Mouse (Mus musculus): ENCODE measurements around the gene Hic1. TPM values are rescaled to one million over a fixed set of nuclear protein-coding genes. Genes with fewer than 3 reads are reported as not detected.

Hic1 gene
- total RNA-seq, 1 experiment, result 2.1 TPM

DNA sequence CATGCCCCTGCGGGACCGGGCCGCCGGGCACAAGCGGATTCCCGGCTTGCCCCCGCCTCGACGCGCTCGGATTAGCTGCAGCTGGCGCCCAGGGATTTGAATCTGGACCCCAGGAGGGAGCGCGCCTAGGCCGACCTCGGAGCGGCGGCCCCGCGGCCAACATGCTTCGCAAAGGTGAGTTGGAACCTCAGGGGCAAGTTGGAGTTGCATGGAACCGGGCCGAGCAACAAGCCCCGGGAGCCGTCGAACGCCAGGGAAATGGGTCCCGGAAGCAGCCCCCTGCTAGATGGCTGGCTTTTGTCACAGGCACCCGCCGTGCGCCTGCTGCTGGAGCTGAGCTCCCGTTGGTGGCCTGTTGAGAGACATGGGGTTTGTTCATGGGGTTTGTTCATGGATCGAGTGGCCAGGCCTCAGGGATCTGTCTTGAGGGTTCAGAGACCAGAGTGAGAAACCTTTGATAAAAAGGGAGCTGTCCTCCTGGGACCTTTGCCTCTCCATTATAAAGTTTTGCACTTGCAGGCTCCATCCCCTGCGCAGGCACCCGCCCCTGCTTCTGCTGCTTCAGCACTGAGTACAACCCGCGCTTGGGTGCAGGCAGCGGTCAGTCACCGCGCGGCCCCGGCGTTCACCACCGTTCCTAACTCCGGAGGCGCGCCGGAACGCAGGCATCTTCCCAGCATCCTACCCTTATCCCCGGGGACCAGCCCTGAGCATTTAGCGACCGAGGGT is 25.0 kb upstream of the Hic1 start:
- H3K27ac ChIP-seq (ENCODE audit: insufficient read depth, low read depth, low read length, poor library complexity, severe bottlenecking), result no peak overlapping the region
- TF ChIP-seq ZNF384 (IDR thresholded peaks at IDR 0.05; ENCODE audit: low read depth, low read length) (no peak), MAFK (IDR thresholded peaks at IDR 0.05; ENCODE audit: insufficient read depth, low read depth, low read length) (no peak), CHD2 (IDR thresholded peaks at IDR 0.05; ENCODE audit: low read depth, low read length) (no peak), ZC3H11A (IDR thresholded peaks at IDR 0.05; ENCODE audit: borderline replicate concordance, low read depth, low read length) (no peak), HCFC1 (IDR thresholded peaks at IDR 0.05; ENCODE audit: borderline replicate concordance, insufficient read depth, low read length) (no peak)
- DNase-seq (ENCODE audit: low read depth, low spot score), result no peak

DNA sequence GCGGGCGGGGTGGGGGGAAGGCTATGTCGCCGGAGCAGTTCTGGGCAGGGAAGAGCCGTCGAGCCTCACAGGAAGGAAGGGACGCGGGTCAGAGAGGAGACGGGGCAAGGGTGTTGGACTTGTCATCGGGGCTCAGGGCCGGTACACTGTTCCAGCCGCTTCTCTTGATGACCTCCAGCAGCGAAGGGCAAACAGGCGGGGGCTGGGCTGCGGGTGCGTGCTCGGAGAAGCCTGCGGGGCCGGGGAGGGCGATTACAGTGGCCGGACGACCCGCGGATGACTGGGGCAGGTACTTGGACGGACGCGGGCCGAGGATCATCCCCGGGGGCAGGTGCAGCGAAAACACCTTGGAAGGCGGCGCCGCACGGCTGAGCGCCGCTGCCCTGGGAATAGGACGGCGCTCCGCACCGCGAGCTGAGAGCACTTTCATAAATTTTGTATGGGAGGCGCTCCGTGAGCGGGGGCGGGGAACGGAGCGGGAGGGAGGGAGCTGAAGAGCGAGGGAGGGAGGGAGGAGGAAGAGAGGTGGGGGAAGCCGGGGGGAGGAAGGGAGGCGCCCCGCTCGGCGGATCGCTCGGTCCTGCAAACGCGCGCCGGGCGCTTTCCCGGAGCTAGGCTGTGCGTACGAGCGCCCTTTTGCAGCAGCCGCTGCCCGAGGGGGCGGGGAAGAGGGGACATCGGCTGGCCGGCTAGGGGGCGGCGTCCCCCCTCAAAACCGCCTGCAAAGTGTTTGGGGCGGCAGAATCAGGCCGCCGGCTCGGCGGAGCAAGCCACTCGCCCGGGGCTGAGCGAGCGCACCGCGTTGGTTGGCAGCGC is 24.1 kb upstream of the Hic1 start, which contains the start of gene Rtn4rl1:
Gene Rtn4rl1 (plus strand): TSS at position 528 of the 816 bp plus-strand sequence.
- Histone ChIP-seq H3K9me3 (ENCODE audit: control insufficient read depth, insufficient read depth, low read depth, low read length) (no peaks in the 10 kb centered on the region), H3K36me3 (ENCODE audit: control insufficient read depth, insufficient read depth, low read length, poor library complexity, severe bottlenecking) (no peaks in the 10 kb centered on the region; the same call in 1 of the 2 replicates), H3K9ac (ENCODE audit: insufficient read depth, low read depth, low read length, poor library complexity, severe bottlenecking) (peak within 1 kb of the TSS; percentile 56), H3K4me1 (ENCODE audit: control insufficient read depth in 2 of 2, insufficient read depth in 2 of 2, low read length in 2 of 2, poor library complexity in 1 of 2) (peaks cover 2 to 20% of the 10 kb centered on the region in 2 experiments; a peak in 3 of 4 replicates), H3K27ac (ENCODE audit: insufficient read depth, low read depth, low read length, poor library complexity, severe bottlenecking) (no peak within 1 kb of the TSS), H3K4me3 (ENCODE audit: insufficient read depth in 1 of 2, low read depth in 1 of 2, low read length in 2 of 2, poor library complexity in 1 of 2, severe bottlenecking in 1 of 2) (peak within 1 kb of the TSS; percentile 62 to 77)
- no peak for TF ChIP-seq ZNF384 (IDR thresholded peaks at IDR 0.05; ENCODE audit: low read depth, low read length)
- no peak for TF ChIP-seq CHD2 (IDR thresholded peaks at IDR 0.05; ENCODE audit: low read depth, low read length)
- no peak for TF ChIP-seq HCFC1 (IDR thresholded peaks at IDR 0.05; ENCODE audit: borderline replicate concordance, insufficient read depth, low read length)
- TF ChIP-seq ZC3H11A (IDR thresholded peaks at IDR 0.05; ENCODE audit: borderline replicate concordance, low read depth, low read length), result no peak
- no peak for TF ChIP-seq MAFK (IDR thresholded peaks at IDR 0.05; ENCODE audit: insufficient read depth, low read depth, low read length)
- in situ Hi-C loops (cut with MboI; ENCODE audit: low sequenced_read_pairs in 2 of 2, unreplicated experiment in 2 of 2), result loop anchor here (5.0 kb wide), 1 partner anchor 99 kb away; no protein-coding TSS in a partner anchor
- no peak for DNase-seq (ENCODE audit: low read depth, low spot score)

More for the DNA sequence above, 25.0 kb upstream of the Hic1 start:
- Histone ChIP-seq H3K9ac (ENCODE audit: insufficient read depth, low read depth, low read length, poor library complexity, severe bottlenecking) (peak overlapping the region; percentile 56), H3K36me3 (ENCODE audit: control insufficient read depth, insufficient read depth, low read length, poor library complexity, severe bottlenecking) (no peaks in the 10 kb centered on the region), H3K9me3 (ENCODE audit: control insufficient read depth, insufficient read depth, low read depth, low read length) (no peaks in the 10 kb centered on the region), H3K4me3 (ENCODE audit: insufficient read depth in 1 of 2, low read depth in 1 of 2, low read length in 2 of 2, poor library complexity in 1 of 2, severe bottlenecking in 1 of 2) (peak overlapping the region; percentile 62 to 77), H3K4me1 (ENCODE audit: control insufficient read depth in 2 of 2, insufficient read depth in 2 of 2, low read length in 2 of 2, poor library complexity in 1 of 2) (peaks cover 2 to 20% of the 10 kb centered on the region in 2 experiments; a peak in 3 of 4 replicates)
- in situ Hi-C loops (cut with MboI; ENCODE audit: low sequenced_read_pairs in 2 of 2, unreplicated experiment in 2 of 2), result loop anchor here (5.0 kb wide), 1 partner anchor 98 kb away; no protein-coding TSS in a partner anchor

DNA sequence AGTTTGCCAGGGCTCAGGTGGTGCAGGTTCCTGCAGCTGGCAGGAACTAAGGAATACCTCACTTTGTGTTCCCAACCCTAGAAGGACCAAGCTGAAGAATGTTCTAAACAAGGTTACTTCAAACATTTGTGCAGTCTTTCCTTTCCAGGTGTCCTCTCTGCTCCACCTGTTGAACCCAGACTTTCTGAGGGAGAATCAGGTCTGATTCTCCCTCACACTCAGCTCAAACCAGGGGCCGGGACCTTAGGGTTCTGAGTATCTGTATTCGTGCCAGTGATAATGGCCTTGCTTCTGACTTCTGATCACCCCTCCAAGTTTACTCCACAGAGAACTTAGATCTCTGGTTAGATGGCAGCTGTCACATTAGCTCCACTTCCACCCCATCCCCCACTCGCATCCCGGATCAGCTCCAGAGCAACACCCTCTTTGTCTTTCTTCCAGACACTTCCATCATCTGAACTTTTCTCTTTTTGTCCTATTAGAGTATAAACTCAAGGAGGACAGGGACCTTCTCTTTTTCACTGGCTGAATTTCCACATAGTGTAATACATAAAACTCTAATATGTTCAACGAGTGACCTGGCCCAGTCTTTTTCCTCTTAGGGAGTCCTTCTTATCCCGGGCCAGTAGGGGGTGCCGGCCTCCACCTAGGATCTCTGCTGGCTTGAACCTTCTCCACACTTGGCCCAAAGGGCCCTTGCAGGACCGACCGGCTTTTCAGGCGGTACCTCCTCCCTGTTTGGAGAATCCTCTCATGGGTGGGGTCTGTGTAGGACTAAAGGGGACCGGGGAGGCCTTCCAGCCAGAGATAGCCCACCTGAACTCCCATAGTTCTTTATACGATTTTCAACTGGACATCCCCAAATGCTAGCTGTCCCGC is 23.3 kb upstream of the Hic1 start:
- in situ Hi-C loops (cut with MboI; ENCODE audit: low sequenced_read_pairs in 2 of 2, unreplicated experiment in 2 of 2), result loop anchor here (5.0 kb wide), 1 partner anchor 100 kb away; no protein-coding TSS in a partner anchor
- no peak for DNase-seq (ENCODE audit: low read depth, low spot score)
- H3K9me3 ChIP-seq (ENCODE audit: control insufficient read depth, insufficient read depth, low read depth, low read length), result no peaks in the 10 kb centered on the region
- H3K4me1 ChIP-seq (ENCODE audit: control insufficient read depth in 2 of 2, insufficient read depth in 2 of 2, low read length in 2 of 2, poor library complexity in 1 of 2), result peaks cover 0 to 18% of the 10 kb centered on the region in 2 experiments; a peak in 2 of 4 replicates
- TF ChIP-seq ZNF384 (IDR thresholded peaks at IDR 0.05; ENCODE audit: low read depth, low read length) (no peak), ZC3H11A (IDR thresholded peaks at IDR 0.05; ENCODE audit: borderline replicate concordance, low read depth, low read length) (peak; percentile 51; the same call in 1 of the 2 replicates)
- H3K4me3 ChIP-seq (ENCODE audit: insufficient read depth in 1 of 2, low read depth in 1 of 2, low read length in 2 of 2, poor library complexity in 1 of 2, severe bottlenecking in 1 of 2), result peak overlapping the region; percentile 62 to 77; a peak in 3 of 4 replicates
- no peaks in the 10 kb centered on the region; the same call in 1 of the 2 replicates for H3K36me3 ChIP-seq (ENCODE audit: control insufficient read depth, insufficient read depth, low read length, poor library complexity, severe bottlenecking)
- H3K9ac ChIP-seq (ENCODE audit: insufficient read depth, low read depth, low read length, poor library complexity, severe bottlenecking), result no peak overlapping the region
- no peak overlapping the region for H3K27ac ChIP-seq (ENCODE audit: insufficient read depth, low read depth, low read length, poor library complexity, severe bottlenecking)

DNA sequence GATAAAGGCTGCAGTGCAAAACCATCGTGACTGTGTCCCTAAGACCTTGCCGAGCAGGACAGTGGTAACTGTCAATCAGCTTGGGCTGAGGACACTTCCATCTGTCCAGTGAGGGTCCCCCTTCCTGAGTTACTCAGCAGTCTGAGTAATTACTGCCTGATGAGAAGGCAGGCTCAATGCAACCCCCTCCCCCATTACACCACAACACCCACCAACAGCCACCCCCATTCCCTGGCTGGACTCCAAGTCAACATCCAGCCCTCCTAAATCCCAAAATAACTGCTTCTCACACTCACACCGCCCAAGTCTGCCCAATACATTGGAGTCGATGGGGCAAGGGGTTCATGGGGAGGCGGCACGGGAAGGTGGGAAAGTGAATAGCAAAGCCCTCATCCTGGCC is 22.5 kb upstream of the Hic1 start:
- no peak for DNase-seq (ENCODE audit: low read depth, low spot score)
- H3K36me3 ChIP-seq (ENCODE audit: control insufficient read depth, insufficient read depth, low read length, poor library complexity, severe bottlenecking), result no peaks in the 10 kb centered on the region; the same call in 1 of the 2 replicates
- no peak overlapping the region for H3K27ac ChIP-seq (ENCODE audit: insufficient read depth, low read depth, low read length, poor library complexity, severe bottlenecking)
- in situ Hi-C loops (cut with MboI; ENCODE audit: low sequenced_read_pairs in 2 of 2, unreplicated experiment in 2 of 2), result loop anchor here (5.0 kb wide), 1 partner anchor 100 kb away; no protein-coding TSS in a partner anchor
- TF ChIP-seq HCFC1 (IDR thresholded peaks at IDR 0.05; ENCODE audit: borderline replicate concordance, insufficient read depth, low read length) (no peak), ZC3H11A (IDR thresholded peaks at IDR 0.05; ENCODE audit: borderline replicate concordance, low read depth, low read length) (no peak), CHD2 (IDR thresholded peaks at IDR 0.05; ENCODE audit: low read depth, low read length) (no peak), ZNF384 (IDR thresholded peaks at IDR 0.05; ENCODE audit: low read depth, low read length) (no peak), MAFK (IDR thresholded peaks at IDR 0.05; ENCODE audit: insufficient read depth, low read depth, low read length) (no peak)
- H3K9me3 ChIP-seq (ENCODE audit: control insufficient read depth, insufficient read depth, low read depth, low read length), result no peaks in the 10 kb centered on the region
- H3K4me1 ChIP-seq (ENCODE audit: control insufficient read depth in 2 of 2, insufficient read depth in 2 of 2, low read length in 2 of 2, poor library complexity in 1 of 2), result peaks cover 0 to 16% of the 10 kb centered on the region in 2 experiments; a peak in 2 of 4 replicates
- H3K9ac ChIP-seq (ENCODE audit: insufficient read depth, low read depth, low read length, poor library complexity, severe bottlenecking), result no peak overlapping the region
- H3K4me3 ChIP-seq (ENCODE audit: insufficient read depth in 1 of 2, low read depth in 1 of 2, low read length in 2 of 2, poor library complexity in 1 of 2, severe bottlenecking in 1 of 2), result no peak overlapping the region
